Mouse (Mus musculus): ENCODE measurements at regions not wholly inside any gene's neighbourhood (a gene's known extent, or its start where the extent isn't known, plus 50 kb on each side); places are given as distances from the start of the nearest gene placed in this dataset.
A peak's percentile ranks its signal among the peaks of the same experiment; 100 is the strongest.

GRCm38 (mm10) chr12:57931856-57932255, 279.7 kb upstream of the Sstr1 start:
- no peak overlapping the region for H3K9ac ChIP-seq (ENCODE audit: insufficient read depth, low read depth, low read length, poor library complexity, severe bottlenecking)
- no peak overlapping the region for H3K27ac ChIP-seq (ENCODE audit: insufficient read depth, low read depth, low read length, poor library complexity, severe bottlenecking)
- H3K36me3 ChIP-seq (ENCODE audit: control insufficient read depth, insufficient read depth, low read length, poor library complexity, severe bottlenecking), result no peaks in the 10 kb centered on the region
- in situ Hi-C loops (cut with MboI; ENCODE audit: low sequenced_read_pairs in 2 of 2, unreplicated experiment in 2 of 2), result no loop called here
- no peak for DNase-seq (ENCODE audit: low read depth, low spot score)
- H3K4me3 ChIP-seq (ENCODE audit: insufficient read depth in 1 of 2, low read depth in 1 of 2, low read length in 2 of 2, poor library complexity in 1 of 2, severe bottlenecking in 1 of 2), result no peak overlapping the region
- H3K4me1 ChIP-seq (ENCODE audit: control insufficient read depth in 2 of 2, insufficient read depth in 2 of 2, low read length in 2 of 2, poor library complexity in 1 of 2), result no peaks in the 10 kb centered on the region
- H3K9me3 ChIP-seq (ENCODE audit: control insufficient read depth, insufficient read depth, low read depth, low read length), result no peaks in the 10 kb centered on the region
- TF ChIP-seq ZNF384 (IDR thresholded peaks at IDR 0.05; ENCODE audit: low read depth, low read length) (no peak), ZC3H11A (IDR thresholded peaks at IDR 0.05; ENCODE audit: borderline replicate concordance, low read depth, low read length) (no peak), MAFK (IDR thresholded peaks at IDR 0.05; ENCODE audit: insufficient read depth, low read depth, low read length) (no peak), CHD2 (IDR thresholded peaks at IDR 0.05; ENCODE audit: low read depth, low read length) (no peak), HCFC1 (IDR thresholded peaks at IDR 0.05; ENCODE audit: borderline replicate concordance, insufficient read depth, low read length) (no peak)

DNA sequence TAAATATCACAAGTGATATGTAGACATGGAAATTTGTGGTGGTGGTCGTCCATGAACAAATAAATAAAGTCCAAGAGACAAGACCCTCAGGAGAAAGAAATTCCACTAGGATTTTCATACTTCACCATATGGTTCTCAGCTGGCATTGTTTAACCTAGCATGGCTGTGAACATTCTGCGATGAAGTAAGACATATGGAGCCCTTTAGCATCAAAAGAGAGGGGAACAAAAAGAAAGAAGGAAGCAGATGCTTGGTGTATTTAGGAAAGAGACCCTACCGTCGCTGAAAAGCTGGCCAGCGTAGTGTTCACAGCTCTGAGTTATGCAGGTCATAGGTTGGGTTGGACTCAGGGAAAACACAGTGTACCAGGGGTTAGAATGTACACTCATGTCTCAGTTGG, 261.7 kb upstream of the Sstr1 start:
- no peak for DNase-seq (ENCODE audit: low read depth, low spot score)
- H3K4me3 ChIP-seq (ENCODE audit: insufficient read depth in 1 of 2, low read depth in 1 of 2, low read length in 2 of 2, poor library complexity in 1 of 2, severe bottlenecking in 1 of 2), result no peak overlapping the region
- no peaks in the 10 kb centered on the region for H3K36me3 ChIP-seq (ENCODE audit: control insufficient read depth, insufficient read depth, low read length, poor library complexity, severe bottlenecking)
- no peak overlapping the region for H3K9ac ChIP-seq (ENCODE audit: insufficient read depth, low read depth, low read length, poor library complexity, severe bottlenecking)
- no peak overlapping the region for H3K27ac ChIP-seq (ENCODE audit: insufficient read depth, low read depth, low read length, poor library complexity, severe bottlenecking)
- TF ChIP-seq HCFC1 (IDR thresholded peaks at IDR 0.05; ENCODE audit: borderline replicate concordance, insufficient read depth, low read length) (no peak), MAFK (IDR thresholded peaks at IDR 0.05; ENCODE audit: insufficient read depth, low read depth, low read length) (no peak), CHD2 (IDR thresholded peaks at IDR 0.05; ENCODE audit: low read depth, low read length) (no peak), ZNF384 (IDR thresholded peaks at IDR 0.05; ENCODE audit: low read depth, low read length) (no peak)
- H3K9me3 ChIP-seq (ENCODE audit: control insufficient read depth, insufficient read depth, low read depth, low read length), result no peaks in the 10 kb centered on the region
- in situ Hi-C loops (cut with MboI; ENCODE audit: low sequenced_read_pairs in 2 of 2, unreplicated experiment in 2 of 2), result no loop called here
- H3K4me1 ChIP-seq (ENCODE audit: control insufficient read depth in 2 of 2, insufficient read depth in 2 of 2, low read length in 2 of 2, poor library complexity in 1 of 2), result no peaks in the 10 kb centered on the region

DNA sequence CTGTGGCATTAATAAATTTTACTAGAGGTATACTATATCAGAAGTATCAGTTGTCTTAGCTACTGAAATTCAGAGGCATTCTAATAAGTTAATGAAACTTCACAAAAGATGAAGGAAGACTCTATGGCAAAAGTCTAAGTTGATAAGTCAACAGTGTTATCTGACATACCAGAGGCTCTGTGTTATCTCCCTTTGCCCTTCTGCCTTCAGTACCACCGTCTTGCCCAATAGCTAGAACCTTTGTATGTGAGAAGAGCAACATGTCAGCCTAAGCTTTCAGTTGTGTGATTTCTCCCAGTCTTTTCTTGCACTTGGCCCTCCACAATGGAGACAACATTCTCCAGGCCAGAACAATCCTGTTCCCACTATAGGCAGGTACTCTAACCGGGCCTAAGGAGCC, 253.0 kb upstream of the Sstr1 start:
- DNase-seq (ENCODE audit: low read depth, low spot score), result no peak
- no peaks in the 10 kb centered on the region for H3K4me1 ChIP-seq (ENCODE audit: control insufficient read depth in 2 of 2, insufficient read depth in 2 of 2, low read length in 2 of 2, poor library complexity in 1 of 2)
- TF ChIP-seq MAFK (IDR thresholded peaks at IDR 0.05; ENCODE audit: insufficient read depth, low read depth, low read length) (no peak), HCFC1 (IDR thresholded peaks at IDR 0.05; ENCODE audit: borderline replicate concordance, insufficient read depth, low read length) (no peak), ZC3H11A (IDR thresholded peaks at IDR 0.05; ENCODE audit: borderline replicate concordance, low read depth, low read length) (no peak), CHD2 (IDR thresholded peaks at IDR 0.05; ENCODE audit: low read depth, low read length) (no peak), ZNF384 (IDR thresholded peaks at IDR 0.05; ENCODE audit: low read depth, low read length) (no peak)
- H3K9me3 ChIP-seq (ENCODE audit: control insufficient read depth, insufficient read depth, low read depth, low read length), result no peaks in the 10 kb centered on the region
- H3K4me3 ChIP-seq (ENCODE audit: insufficient read depth in 1 of 2, low read depth in 1 of 2, low read length in 2 of 2, poor library complexity in 1 of 2, severe bottlenecking in 1 of 2), result no peak overlapping the region
- H3K9ac ChIP-seq (ENCODE audit: insufficient read depth, low read depth, low read length, poor library complexity, severe bottlenecking), result no peak overlapping the region
- no peak overlapping the region for H3K27ac ChIP-seq (ENCODE audit: insufficient read depth, low read depth, low read length, poor library complexity, severe bottlenecking)
- H3K36me3 ChIP-seq (ENCODE audit: control insufficient read depth, insufficient read depth, low read length, poor library complexity, severe bottlenecking), result no peaks in the 10 kb centered on the region
- in situ Hi-C loops (cut with MboI; ENCODE audit: low sequenced_read_pairs in 2 of 2, unreplicated experiment in 2 of 2), result no loop called here

GRCm38 (mm10) chr12:57960171-57960570, 251.4 kb upstream of the Sstr1 start:
- Histone ChIP-seq H3K27ac (ENCODE audit: insufficient read depth, low read depth, low read length, poor library complexity, severe bottlenecking) (no peak overlapping the region), H3K9me3 (ENCODE audit: control insufficient read depth, insufficient read depth, low read depth, low read length) (no peaks in the 10 kb centered on the region), H3K4me3 (ENCODE audit: insufficient read depth in 1 of 2, low read depth in 1 of 2, low read length in 2 of 2, poor library complexity in 1 of 2, severe bottlenecking in 1 of 2) (no peak overlapping the region), H3K36me3 (ENCODE audit: control insufficient read depth, insufficient read depth, low read length, poor library complexity, severe bottlenecking) (no peaks in the 10 kb centered on the region), H3K9ac (ENCODE audit: insufficient read depth, low read depth, low read length, poor library complexity, severe bottlenecking) (no peak overlapping the region), H3K4me1 (ENCODE audit: control insufficient read depth in 2 of 2, insufficient read depth in 2 of 2, low read length in 2 of 2, poor library complexity in 1 of 2) (no peaks in the 10 kb centered on the region)
- in situ Hi-C loops (cut with MboI; ENCODE audit: low sequenced_read_pairs in 2 of 2, unreplicated experiment in 2 of 2), result no loop called here
- peak; percentile 65 for DNase-seq (ENCODE audit: low read depth, low spot score)
- no peak for TF ChIP-seq CHD2 (IDR thresholded peaks at IDR 0.05; ENCODE audit: low read depth, low read length)

DNA sequence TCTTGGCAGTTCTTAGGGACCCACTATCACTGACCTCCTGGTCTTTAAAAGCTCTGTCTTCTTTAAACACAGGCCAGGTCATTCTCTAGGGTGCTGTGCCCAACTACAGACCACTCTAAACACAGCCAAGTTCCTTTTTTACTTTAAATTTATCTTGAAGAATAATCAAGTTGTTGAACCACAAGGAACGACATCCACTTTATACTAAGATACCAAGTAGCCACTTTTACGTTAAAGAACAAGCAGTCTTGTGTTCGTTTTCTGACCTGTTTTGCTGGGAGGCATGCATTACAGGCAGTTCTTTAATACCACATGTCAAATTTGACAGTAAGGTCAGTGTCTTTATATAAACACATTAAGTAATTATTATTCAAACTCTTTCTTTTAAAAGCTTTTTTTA, 242.4 kb upstream of the Sstr1 start:
- H3K9me3 ChIP-seq (ENCODE audit: control insufficient read depth, insufficient read depth, low read depth, low read length), result no peaks in the 10 kb centered on the region
- no peak for DNase-seq (ENCODE audit: low read depth, low spot score)
- TF ChIP-seq MAFK (IDR thresholded peaks at IDR 0.05; ENCODE audit: insufficient read depth, low read depth, low read length) (no peak), ZNF384 (IDR thresholded peaks at IDR 0.05; ENCODE audit: low read depth, low read length) (no peak), ZC3H11A (IDR thresholded peaks at IDR 0.05; ENCODE audit: borderline replicate concordance, low read depth, low read length) (no peak), CHD2 (IDR thresholded peaks at IDR 0.05; ENCODE audit: low read depth, low read length) (no peak), HCFC1 (IDR thresholded peaks at IDR 0.05; ENCODE audit: borderline replicate concordance, insufficient read depth, low read length) (no peak)
- no peak overlapping the region for H3K4me3 ChIP-seq (ENCODE audit: insufficient read depth in 1 of 2, low read depth in 1 of 2, low read length in 2 of 2, poor library complexity in 1 of 2, severe bottlenecking in 1 of 2)
- no peak overlapping the region for H3K27ac ChIP-seq (ENCODE audit: insufficient read depth, low read depth, low read length, poor library complexity, severe bottlenecking)
- no peak overlapping the region for H3K9ac ChIP-seq (ENCODE audit: insufficient read depth, low read depth, low read length, poor library complexity, severe bottlenecking)
- no peaks in the 10 kb centered on the region for H3K4me1 ChIP-seq (ENCODE audit: control insufficient read depth in 2 of 2, insufficient read depth in 2 of 2, low read length in 2 of 2, poor library complexity in 1 of 2)
- no peaks in the 10 kb centered on the region for H3K36me3 ChIP-seq (ENCODE audit: control insufficient read depth, insufficient read depth, low read length, poor library complexity, severe bottlenecking)
- in situ Hi-C loops (cut with MboI; ENCODE audit: low sequenced_read_pairs in 2 of 2, unreplicated experiment in 2 of 2), result no loop called here
